Mouse (Mus musculus) CD4-positive, CD25-positive, alpha-beta regulatory T cell, adult 2 months (primary cell): ENCODE measurements at regions not wholly inside any gene's neighbourhood (a gene's known extent, or its start where the extent isn't known, plus 50 kb on each side); places are given as distances from the start of the nearest gene placed in this dataset.

Source experiments
- DNase-seq: peaks from one replicate; pipeline ENCODE4 v3.0.0-alpha.2; 2012; ENCODE audit warnings: low read depth, low spot score

GRCm38 (mm10) chr2:108584799-108585198 lies 695.7 kb upstream of the Kif18a start:
- no peak for DNase-seq

DNA sequence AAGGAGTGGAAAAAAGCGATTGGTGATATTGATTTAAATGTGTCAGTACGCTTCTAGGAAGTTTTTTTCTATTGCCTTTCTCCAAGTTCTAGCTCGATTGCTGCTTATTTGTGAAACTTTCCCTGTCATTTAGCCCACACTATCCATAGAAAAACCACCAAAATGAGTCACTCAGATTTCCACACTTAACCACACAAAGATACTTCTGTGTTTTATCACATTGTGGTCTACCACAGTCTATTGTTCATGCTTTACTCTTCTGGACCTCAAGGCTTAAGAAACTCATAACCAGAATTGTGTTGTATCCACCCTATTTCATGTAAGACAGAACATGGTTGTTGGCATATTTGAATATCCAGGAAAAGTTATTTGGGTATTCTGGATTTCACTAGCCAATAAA lies 687.0 kb upstream of the Kif18a start:
- DNase-seq, result no peak

DNA sequence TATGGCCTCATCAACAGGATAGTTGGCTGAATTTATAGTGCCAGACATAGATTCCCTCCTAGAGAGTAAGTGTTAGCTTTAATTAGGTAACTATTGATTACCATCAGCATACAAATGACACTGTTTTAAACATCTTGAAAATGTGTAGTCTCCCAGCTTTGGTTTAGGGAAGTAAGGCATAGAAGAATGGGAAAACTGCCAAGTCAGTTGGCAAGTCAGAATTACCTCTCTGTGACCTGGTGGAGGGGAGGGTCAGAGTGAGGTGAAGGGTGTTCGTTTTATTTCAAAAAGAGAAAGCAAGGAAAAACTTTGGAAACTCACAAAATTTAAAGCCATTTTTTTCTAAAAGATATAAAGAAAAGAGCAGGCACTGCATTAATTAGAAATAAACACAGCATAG lies 680.2 kb upstream of the Kif18a start:
- DNase-seq, result no peak

DNA sequence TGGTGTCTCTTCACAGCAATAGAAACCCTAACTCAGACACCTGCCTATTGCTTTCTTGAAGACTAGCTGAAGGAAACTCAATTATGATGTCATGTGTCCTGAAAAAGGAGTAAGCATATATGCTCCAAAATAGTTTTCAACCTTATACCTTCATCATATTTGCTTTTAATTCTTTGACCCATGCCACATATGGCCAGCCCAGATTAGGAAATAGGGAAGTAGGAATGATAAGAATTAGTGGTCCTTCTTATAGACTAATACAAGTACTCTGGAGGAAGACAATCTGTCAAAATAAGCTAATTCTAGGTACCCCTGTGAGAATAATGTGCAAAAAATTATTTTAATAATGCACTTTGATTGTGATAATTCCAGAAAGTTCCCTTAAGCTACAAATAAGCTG lies 661.0 kb upstream of the Kif18a start:
- DNase-seq, result no peak

- no peak for DNase-seq
Observed at GRCm38 (mm10) chr2:108622367-108623162, 658.0 kb upstream of the Kif18a start.

DNA sequence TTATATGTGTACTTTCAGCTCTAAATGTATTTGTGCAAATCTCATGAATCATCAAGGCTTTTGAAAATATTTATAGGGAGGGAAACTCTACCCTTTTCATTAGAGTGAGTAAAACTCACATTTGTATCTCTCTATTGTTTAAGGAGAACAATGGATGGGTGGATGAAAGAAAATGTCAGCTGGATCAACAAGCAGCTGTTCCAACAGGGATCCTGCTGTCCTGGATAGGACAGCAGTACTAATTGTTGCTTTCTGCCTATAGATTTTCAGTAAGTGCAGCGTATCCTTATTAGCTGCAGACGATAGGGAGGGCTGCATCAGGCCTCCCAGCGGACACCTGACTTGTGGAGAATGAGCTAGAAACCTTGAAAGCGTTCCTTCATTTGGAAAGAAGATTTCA lies 644.9 kb upstream of the Kif18a start:
- DNase-seq, result no peak

DNA sequence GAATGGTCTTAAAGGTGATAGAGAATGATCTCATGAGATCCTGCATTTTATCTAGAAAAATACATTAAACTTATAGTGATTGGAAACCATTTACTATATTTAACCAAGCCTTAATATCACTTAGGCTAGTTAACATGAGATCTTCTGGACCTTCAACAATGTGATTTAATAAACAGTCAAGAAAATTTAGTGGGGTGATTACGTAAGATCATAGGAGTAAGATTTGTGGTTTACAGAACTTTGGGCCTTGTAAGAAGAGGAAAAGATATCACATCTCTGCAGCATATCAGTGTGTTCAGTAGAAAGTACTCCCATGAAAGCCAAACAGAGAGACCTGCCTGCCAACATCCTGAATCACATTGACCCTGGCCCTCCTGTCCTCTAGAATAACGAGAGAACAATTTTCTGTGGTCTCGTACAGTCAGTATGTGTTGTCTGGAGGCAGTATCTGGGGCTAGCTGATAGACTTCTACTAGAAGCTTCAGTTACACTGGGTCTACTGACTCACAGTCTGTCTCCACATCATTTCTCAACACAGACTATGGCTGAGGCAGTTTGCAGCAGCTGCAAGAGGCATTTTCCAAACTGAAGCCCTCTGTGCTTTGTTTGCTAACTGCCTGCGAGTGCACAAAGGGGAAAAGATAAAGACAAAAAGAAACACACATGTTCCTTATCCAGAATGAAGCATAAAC lies 619.7 kb upstream of the Kif18a start:
- no peak for DNase-seq

DNA sequence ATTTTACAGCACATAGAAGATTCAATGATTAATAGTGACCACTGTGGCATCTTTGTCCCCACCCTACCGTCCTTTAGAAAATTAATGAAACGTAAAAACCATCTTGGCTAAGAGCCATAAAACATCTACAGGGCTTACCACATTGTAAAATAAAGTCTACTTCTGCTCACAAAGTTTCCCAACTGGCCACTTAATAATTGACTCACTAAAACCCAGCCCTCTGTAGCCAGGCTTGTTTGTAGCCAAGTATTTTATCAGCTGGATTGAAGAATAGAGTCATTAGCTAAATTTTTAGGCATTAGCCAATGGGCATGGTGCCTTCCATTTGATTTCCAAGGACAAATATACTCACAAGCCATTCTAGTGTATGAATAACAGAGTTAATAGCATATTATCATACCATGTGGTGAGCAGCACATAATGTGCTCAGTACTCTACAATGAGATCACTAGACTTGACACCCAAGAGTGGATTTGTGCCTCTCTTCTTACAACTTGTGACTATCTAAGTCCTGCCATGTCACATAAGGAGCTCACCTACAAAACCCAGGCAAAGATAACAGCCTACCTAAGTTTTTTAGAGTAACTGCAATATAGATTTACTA lies 602.7 kb upstream of the Kif18a start:
- DNase-seq, result no peak

GRCm38 (mm10) chr2:108681574-108681973 lies 599.0 kb upstream of the Kif18a start:
- DNase-seq, result no peak

DNA sequence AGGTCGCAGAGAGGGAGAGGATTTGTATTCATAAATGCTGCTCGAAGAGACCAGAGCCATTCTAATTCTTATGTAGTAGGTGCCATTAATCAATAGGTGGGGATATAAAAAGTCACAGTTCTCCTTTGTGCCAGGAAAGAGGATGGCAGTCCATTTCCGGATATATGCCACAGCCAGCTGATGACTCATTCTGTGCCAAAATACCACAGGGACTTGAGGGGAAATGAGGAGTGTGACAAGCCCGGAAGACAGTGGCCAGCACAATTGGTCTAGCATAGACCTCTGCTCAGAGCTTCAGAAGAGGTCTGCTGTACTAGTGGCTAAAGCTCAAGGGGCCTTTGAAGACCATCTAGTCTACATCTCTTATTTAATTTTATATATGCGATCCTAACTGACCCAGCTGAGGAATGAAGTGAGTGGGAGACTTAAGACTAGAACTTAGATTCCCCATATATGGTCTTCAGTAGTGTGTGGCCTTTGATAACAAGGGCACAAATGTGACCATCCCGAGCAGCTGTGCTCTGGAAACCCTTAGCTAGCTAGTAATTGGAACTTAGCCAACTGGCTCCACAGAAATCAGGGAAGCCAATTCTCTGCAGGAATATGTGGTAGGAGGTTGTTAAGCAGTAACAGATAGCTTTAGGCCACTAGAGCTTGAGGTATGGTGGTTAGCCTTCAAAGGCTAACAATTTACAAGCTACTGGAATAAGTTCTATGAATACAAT lies 594.4 kb upstream of the Kif18a start:
- no peak for DNase-seq

GRCm38 (mm10) chr2:108690091-108690490 lies 590.4 kb upstream of the Kif18a start:
- DNase-seq, result peak; percentile 1

DNA sequence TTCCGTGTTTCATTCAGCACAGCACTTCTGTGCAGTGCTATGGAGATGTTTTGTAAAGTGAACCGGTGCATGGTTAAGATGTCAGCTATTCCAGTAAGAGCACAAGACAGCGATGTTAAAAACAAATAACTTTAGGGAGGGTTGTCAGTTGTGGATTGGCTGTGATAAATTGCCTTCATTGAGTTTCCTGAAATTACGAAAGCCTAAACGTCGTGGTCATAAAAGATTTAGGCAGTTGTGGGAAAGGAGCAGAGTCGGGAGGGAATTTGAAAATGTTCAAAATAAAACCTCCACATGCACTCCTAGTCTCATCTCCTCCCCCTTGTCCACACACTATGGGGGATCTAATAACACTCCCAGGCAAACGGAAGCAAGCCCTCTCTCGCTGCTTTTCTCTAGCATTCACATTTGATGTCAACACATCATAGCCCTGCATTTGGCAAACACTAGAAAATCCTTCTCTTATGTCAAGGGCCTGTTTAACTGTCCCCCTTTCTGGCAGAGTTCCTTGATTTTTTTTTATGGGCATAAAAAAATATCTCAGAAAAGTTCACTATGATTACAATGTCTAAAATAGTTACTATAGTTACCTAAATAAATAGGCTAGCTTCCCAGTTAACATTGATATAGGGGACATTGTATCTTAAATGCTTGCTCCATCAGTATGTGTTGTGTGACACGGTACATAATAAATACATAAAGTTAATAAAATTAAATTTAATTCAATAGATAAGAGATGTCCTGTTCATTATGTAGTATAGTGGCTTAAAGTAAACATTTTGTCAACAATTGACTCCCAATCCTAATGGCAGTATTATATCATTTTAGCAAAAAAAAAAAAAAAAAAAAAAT lies 589.2 kb upstream of the Kif18a start:
- no peak for DNase-seq

DNA sequence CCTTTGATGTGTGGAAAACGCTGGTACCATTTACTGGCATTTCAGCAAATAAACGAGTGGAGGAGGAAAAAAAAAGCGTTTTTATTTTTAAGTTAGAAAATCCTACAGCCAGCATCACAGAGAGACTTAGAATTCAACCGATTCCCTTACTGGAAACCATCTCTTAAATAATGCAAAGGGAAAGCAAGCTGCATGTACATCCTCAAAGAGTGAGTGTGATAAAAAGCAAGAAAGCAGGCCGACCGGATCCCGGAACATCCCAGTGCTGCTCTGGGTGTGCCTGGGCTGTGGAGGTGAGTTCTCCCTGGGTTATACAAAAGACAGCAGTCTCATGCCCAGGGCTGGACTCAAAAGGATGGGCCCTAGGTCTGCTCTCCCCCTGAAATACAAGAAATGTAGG lies 579.2 kb upstream of the Kif18a start:
- no peak for DNase-seq

GRCm38 (mm10) chr2:108707856-108708855 lies 572.4 kb upstream of the Kif18a start:
- DNase-seq, result no peak

DNA sequence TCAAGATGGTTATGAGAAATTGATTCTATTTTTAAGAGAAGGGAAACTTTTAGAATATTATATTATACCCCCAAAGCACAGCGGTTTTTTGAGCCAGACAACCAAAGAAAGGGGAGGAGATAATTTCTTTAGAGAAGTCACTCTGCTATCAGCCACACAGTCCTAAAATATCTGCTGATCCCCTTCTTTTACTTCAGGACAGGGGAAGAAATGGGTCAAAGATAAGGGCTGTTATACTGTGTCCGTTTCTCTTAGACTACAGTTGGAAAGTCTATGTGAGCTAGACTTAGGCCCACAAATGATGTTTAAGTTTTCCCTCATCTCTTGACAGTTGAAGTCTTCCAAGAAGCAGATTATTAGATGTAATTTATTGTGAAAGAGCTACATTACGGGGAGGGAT lies 538.5 kb upstream of the Kif18a start:
- no peak for DNase-seq

DNA sequence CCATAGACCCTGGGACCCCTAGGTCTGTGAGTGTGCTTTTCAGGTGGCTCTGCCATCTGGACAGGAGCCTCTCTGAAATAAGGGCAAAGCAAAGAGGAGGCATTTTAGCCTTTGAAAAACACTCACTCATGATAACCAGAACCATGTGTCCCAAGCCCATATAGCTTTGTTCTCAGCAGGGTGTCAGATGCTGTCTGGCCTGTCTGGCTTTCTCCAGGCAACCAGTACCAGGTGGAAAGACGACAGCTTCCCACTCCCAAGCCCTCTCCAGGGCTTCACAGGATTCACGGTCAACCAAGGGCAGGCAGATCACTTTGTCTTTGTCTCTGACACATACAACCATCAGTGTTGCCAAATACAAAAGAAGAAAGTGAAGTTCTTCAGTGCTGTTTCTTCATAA lies 537.0 kb upstream of the Kif18a start:
- DNase-seq, result no peak

DNA sequence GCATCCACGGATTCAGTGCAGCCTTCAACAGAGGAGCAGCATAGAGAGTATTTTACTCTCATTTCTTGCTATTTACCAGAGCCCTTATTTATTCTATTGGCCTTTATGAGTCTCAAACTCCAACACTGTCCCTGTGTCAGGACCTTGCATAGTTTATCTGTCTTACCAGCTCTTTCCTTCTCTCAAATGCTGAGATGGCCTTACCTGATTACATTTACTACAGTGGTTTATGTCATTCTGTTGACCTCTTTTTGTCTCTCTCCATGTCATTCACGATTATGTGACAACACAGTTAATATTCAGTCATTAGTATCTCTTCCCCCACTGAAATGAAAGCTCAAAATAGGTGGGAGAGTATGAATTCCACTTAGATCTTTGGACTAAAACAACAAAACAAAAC lies 535.7 kb upstream of the Kif18a start:
- DNase-seq, result no peak

- DNase-seq, result no peak
Observed at GRCm38 (mm10) chr2:108753494-108754225, 526.9 kb upstream of the Kif18a start.

DNA sequence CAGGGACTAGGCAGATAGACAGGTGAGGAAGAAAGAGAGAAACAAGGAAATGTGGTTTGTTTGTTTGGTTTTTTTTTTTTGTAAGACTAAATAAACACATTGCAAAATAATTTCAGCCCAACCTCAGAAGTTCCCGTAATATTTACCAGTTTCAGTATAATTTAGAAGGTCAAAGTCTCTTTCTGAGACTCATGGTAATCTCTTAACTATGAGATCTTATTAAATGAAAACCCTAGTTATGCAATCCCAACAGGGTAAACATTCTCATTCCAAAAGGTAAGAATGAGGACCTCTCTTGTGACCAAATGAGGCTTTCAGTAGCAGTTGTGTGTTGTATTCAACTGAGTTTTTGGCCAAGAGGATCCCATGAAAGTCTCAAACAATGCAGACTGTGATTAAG lies 524.7 kb upstream of the Kif18a start:
- DNase-seq, result no peak
